Mouse (Mus musculus): ENCODE data around the gene Tbc1d8. TPM values are rescaled to one million over a fixed set of nuclear protein-coding genes. Genes with fewer than 3 reads are reported as not detected.

The Tbc1d8 gene
- polyA plus RNA-seq, 3 experiments from 2014 or later: 0.78 to 2.0 (median 0.92) TPM

DNA sequence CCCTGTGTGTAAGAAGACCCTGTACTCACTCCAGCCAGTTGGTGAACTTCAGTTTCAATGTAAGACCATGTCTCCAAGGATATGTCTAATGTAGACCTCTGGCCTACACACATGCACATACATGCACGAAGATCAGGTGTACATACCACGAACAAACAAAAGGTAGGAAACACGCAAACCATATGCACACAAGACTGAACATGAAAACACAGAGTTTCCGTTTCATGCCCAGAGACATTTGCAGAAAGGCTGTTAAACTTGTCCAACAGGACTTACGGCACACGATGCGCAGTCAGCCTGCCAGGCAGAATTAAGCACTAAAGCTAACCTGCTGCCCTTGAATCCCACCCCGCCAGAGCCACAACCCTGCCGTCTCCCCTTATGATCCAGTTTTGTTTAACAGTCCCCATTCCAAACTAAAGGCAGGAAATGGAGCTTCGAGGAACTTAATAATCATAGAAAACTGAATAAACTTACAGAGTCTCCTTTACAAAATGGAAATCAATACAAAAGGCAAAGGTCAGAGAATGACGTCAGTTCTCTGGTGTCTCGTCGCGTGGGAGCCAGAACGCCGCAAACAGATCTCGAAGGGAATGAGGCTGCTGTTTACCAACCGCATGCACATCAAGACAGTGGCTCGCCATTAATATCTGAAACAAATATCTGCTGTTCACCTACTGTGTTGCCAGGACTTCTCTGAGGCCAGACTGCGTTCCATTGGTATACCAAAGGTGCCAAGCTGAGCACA lies 33.1 kb downstream of the Tbc1d8 start:
- no peak for ATAC-seq

DNA sequence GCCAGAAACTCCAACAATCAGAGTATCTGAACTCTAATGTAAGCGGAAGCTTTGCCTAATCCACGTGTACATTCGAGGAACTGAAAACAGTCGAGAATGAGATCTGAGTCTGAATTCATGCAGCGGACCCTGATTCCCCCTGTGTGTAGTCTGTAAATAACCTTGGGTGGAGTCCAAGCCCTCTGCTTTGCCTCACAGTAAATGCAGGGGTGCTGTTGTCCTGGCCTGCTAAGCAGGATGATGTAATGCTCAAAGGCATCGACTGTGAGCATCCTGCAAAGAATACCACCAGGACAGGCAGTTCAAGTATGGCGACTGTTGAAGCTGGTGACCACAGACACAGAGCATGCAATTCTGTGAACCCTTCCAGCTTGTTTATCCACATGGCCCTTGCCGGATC lies 34.8 kb downstream of the Tbc1d8 start:
- ATAC-seq: no peak

DNA sequence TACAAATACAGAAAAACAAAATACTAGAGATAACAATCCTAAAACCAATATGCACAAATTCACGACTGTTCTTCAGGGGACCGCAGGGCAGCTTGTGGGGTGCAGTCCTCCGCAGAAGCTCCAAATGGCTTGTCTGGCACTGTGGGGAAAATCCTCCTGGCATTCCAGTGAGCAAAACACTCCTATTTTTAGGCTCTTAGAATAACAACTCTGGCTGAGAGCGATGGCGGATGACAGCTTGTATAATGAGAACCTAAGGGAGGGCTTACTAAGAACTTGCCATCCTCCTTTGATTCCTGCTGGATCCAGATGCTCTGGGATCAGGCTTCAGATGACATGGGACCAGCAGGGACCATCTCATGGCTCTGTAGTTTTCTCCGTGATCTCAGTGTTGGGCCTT lies 36.9 kb downstream of the Tbc1d8 start:
- no peak for ATAC-seq

DNA sequence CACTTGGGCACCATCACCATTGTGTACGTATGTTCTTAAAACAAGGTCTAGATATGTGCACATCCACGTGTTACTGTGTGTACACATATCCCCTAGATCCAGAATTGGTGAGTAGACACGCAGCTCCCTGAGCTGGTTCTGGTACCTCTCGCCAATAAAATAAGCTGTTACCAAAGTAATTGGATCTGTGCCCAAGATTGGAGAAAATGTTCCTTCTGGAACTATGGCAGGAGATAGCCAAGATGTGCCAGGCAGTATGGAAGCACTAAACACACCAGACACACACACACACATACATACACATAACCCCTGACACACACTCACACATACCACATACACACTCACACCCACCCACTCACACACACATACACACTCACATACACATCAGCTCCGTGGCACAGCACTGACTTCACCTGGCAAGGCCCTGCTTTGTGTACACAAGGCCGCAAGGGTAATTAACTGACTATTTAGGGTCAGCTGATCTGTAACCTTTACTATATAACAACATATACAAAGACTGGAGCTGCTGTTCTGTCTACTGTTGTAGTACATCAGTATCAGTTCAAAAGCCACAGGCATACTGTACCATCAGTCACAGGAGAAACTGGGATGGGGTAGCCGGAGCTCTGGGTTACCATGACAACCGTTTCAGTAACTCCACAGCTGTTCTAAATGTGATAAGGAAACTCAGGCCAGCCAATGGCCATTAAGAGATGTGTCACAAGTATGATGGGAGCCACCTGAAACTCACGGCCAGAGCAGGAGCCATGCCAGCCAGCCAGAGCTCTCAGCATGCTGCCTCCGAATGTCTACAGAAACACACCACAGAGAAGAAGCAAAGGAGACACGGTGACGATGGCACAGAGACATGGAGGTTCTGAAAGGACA lies 38.6 kb downstream of the Tbc1d8 start:
- ATAC-seq: no peak

DNA sequence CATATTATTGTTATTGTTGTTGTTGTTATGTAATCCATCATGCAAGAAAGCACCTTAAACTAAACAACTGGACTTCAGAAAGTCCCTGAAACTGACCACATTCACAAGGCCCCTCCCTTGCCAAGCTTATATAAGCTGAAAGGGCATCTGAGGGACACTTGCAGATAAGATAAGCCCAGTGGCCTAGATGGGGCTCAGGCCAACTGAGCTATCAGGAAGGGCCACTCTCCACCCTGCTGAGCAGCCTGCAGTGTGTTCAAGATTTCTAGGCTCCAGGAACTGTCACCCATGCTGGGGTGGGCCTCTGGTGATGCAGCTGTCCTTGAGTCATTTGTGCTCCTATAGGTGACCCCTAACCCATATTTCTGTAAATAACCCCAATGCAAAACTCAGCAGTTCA lies 39.9 kb downstream of the Tbc1d8 start:
- no peak for ATAC-seq

DNA sequence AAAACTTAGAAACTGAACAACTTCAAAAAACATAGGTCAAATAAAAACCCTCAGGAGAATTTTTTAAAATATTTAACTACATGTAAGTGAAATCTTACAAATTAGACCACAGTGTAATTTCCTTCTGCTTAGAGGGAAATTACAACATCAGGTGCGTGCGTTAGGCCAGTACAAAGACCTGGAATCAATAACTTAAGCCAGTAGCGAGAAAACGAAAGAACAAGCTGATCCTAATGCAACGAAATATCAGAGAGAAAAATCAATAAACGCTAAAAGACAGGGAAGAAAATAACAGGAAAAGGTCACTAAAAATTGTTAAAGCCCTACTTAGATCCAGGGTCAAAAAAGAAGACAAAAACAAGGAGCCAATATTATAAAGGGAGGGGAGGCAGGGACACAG lies 44.3 kb downstream of the Tbc1d8 start:
- ATAC-seq: no peak

DNA sequence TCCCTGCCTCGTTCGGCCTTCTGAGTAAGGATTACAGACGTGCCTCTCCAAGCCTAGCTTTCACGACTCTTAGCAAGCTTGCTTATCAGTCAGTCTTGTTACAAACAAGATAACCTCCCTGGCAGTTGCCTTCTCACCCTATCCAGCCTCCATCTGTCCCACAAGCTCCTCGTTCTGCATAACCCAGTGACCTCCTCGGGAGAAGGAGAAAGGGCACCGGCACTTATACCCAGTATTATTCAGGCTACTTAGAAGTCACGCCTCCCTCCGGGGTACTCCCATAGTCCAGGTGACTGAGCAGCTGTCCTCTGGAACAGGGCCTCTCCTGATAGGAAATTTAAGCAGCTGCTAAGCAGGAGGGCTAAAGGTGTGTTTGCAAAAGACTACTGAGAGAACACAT lies 48.5 kb downstream of the Tbc1d8 start:
- ATAC-seq: no peak

DNA sequence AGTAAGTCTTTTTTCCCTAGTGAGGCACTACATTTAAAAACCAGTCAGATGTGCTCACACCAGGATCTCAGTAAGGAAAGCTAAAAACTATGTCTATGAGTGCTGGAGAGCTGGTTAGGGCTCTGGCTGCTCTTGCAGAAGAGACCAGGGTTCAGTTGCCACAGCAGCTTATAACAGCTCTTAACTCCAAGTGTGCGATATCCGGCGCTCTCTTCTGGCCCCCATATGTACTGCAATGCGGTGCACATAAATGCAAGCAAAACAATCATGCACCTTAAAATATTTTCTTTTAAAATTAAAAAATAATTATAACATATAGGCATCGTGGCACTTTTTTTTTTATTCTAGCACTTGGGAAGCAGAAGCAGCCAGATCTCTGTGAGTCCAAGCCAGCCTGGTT lies 49.5 kb downstream of the Tbc1d8 start:
- no peak for ATAC-seq

DNA sequence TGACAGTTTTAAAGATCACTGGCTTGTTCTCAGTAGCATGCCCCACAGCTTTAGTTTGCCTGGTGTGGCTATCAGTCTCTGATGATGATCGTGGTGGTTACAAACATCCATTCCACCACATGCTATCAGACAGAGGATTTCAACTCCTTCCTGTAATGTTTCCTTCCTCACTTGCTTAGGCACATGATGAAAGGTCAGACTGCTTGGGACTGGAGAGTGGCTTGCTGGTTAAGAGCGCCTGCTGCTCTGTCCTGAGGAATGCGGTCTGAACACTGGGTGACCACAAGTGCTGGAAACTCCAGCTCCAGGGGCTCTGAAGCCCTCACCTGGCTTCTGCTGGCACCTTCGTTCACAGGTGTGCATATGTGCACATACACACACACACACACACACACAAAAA lies 50.3 kb downstream of the Tbc1d8 start:
- no peak for ATAC-seq

DNA sequence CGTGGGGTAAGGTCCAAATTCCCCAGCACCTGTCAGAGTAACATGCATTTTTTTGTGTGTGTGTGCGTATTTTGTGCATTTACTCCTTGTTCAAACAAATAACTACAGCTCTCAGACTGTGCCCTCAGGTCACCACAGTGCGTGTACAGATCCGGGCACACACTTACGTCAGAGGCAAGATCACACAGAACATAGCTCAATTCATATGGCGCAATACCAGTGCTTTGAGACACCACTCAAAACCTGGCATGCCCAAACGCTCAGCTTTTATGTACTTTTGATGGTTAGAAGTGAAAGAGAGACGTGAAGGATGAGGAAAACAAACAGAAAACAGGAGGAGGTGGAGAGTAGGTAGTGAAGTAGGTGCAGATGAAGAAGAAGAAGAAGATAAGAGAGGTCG lies 53.1 kb downstream of the Tbc1d8 start:
- ATAC-seq: no peak

DNA sequence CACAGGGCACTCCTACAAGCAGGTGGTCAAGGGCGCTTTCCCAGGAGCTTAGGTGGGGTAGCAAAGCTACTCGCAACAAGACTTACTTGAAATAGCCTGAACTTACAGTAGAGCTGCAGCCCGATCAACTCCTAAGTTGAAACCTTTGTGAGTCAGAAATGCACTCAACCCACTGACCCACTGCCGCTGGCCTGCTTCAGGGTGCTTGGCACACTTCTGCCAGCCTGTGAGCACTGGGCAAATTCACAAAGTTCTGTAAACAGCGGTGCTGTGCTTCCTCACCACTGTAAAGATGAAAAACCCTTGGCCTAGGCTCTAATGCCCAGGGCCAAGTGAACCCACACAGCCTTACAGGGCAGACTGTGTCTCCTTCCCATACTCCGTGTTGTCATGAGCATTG lies 57.6 kb downstream of the Tbc1d8 start:
- ATAC-seq: no peak

DNA sequence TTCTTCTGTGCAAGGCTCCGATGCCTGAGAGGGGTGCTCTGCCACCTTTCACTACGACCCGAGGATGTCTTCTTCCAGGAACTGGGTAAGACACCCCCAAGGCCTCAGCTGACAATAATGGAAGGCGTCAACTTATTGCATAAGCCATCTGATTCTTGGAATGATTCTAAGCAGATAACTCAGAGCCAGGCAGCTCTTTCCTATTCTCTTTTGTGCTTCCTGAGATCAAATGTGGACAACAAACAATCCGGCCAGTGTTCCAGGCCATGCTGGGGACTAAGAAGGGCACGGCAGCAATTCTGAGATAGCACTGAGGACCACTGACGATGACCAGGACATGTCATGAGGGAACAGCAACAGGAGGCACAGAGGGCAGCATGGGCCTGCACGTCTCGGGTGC lies 59.7 kb downstream of the Tbc1d8 start:
- no peak for ATAC-seq

DNA sequence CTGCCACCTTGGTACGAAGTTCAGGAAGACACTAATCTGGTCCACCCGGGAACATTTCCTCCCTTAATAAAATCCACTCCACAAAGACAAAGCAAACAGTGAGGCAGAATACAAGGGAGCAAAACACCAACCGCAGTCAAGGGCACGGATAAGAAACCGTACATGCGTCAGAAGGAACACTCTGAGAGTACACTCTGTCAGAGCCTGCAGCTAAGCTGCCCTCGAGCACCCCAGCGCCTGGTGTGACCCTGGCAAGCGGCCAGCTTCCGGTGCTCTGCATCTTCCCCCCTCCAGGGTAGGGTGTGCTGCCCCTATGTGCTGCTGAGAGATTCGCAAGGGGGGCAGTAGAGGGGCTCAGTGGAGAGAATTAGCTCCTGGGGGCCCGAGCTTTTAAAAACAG lies 60.7 kb downstream of the Tbc1d8 start:
- ATAC-seq: no peak

DNA sequence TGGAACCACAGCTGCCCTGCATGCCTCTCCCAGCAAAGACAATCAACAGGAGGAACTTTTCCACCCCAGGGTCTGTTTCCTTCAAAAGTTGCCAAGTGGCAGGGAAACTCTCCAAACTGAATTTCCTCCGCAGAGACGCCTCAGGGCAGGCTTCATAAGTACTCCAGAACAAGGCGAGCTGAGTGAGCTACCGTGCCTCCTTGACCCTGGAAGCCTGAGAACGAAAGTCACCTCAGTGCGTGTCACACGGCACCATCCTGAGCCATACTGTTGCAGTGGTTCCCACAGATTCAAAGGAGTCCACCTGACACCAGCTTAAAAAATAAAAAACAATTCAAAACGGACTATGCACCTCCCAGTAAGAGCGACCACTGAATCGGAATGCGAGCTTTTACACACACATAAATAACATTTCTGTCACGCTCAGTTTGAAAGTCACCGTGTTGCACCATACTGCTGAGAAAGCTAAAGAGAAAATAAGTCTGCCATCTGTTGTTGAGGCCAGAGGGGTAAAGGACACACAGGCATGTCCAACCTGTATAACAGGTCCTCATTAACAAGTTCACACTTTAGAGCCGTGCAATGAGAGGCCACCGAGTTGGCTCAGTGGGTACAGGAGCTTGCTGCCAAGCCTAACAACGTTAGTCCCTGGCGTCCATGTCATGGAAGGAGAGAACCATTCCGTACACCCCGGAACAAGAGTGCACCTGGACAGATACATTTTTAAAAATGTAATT lies 68.3 kb downstream of the Tbc1d8 start:
- ATAC-seq: no peak

DNA sequence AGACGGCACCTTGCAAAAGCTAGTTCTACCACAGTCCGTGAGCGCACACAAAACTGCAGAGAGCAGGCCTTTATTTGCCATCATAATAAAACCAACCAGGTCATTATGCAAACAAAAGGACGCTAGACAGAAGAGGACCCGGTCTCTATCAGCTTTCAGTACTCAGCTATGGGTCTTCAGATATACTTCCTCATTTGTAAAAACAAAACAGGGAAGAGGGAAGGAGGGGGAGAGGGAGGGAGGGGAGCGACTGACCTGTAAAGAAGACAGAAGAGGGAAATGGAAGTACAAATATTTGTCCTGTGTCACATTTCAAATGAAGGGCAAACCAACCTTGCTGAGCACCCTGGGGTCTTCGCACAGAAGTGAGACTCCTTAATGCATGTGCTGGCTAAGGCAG lies 69.9 kb downstream of the Tbc1d8 start:
- ATAC-seq: no peak

DNA sequence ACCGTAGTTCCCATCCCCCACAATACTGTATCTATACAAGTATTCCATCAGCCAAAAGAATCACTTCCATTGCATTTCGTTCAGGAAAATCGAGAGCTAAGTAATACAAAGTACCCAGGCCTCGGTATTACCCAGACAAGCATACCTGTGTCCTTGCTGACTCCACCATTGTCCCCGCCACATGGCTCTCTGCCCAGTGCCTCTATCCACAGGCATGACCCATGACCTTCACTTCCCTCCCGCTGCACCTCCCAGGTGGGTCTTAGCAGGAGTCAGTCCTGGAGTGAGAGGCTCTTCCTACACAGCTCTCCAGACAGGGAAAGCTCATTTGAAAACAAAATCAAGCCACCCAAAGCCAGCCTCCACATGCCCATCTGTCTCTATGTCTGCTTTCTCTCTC lies 70.4 kb downstream of the Tbc1d8 start:
- no peak for ATAC-seq

DNA sequence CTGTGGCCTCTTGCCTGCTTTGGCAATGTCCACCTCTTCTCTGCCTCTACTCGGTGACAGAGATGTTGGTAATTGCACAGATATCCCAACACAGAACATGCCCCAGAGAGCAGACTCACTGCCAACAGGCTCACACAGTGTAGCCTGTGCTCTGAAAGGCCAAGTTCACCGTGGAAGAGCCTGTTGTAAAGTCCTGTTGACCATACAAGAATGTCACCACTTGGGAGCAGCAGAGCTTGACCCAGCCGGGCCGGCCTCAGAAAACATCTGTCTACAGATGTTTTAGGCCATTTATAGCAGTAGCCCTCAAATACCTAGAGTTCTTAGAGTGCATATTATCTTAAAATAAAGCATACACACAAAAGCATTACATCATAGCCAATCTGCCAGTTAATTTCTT lies 71.4 kb downstream of the Tbc1d8 start:
- no peak for ATAC-seq

DNA sequence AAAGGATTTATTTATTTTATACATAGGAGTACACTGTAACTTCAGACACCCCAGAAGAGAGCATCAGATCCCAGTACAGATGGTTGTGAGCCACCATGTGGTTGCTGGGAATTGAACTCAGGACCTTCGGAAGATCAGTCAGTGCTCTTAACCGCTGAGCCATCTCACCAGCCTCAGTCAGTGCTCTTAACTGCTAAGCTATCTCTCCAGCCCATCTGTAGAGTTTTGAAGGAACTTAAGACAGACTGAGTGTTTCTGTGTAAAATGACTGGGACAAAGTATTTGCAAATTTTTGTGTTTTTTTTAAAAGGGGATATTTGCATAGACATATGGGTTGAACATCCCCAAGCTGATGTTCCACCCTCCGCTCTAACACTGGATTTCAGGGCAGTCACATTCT lies 78.4 kb downstream of the Tbc1d8 start:
- no peak for ATAC-seq

DNA sequence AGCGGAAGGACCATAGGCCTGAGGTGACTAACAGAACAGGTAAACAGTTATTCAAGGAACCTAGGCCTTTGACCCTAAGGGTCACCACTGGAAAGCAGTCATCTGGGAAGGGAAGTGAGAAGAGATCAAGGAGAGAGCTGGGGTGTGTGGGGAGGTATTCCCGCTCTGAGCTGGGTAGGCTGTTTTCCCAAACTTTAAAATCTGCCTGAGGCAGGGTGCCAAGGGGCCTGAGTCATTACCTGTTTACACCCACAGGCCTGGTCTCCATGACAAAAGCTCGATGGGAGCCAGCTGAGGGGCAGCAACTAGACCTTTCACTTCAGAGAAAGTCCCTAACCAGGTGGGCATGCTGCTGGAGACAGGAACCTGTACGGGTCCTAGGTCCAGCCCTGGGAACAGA lies 79.3 kb downstream of the Tbc1d8 start:
- ATAC-seq: no peak

DNA sequence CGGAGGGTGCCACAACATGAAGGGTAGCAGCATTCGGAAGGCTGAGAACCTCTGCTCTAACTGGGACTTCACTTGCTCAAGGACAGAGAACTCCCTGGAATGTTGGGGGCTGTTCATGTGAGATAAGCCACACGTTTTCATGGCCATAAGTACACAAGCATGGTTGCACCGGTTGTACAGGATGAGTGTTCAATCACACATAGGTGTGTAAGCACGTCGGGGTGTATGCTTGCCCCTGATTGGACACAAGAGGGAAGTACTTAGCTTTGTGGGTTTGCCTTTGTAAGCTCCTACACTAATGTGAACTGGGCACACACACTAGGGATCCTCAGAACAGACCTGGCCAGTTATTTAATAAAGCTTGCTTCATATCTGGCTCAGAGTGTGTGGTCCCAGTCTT lies 80.3 kb downstream of the Tbc1d8 start:
- ATAC-seq: no peak

DNA sequence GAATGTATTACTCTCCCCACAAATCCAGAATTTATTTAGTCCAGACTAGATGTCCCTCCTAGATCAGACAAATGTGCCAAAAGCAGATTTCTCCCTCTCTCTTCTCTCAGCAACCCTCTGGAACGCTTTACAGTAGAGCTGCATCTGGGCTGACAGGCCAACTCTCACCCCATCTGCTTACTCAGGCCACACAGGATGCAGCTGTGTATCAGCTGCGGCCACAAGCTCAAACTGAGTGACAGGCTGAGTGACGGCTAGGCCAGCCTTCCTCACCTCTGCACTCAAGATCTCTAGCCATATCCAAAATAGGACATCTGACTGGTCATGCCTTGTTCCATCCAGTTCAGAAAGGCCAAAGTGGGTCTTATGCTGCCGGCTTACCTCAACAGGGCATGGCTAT lies 82.2 kb downstream of the Tbc1d8 start:
- no peak for ATAC-seq

DNA sequence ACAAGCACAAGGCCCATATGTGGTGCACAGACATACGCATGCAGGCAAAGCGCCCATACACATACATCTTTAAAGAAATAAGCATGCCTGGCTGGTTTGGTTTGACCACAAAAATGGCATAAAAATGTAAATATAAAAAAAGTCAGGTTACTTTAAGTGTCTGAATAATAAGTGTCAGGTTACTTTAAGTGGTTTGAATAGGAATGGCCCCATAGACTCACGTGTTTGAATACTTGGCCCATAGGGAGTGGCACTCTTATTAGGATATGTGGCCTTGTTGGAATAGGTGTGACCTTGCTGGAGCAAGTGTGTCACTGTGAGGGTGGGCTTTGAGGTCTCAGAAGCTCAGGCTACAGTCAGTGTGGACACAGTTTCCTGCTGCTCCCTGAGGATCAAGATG lies 83.9 kb downstream of the Tbc1d8 start:
- ATAC-seq: no peak

DNA sequence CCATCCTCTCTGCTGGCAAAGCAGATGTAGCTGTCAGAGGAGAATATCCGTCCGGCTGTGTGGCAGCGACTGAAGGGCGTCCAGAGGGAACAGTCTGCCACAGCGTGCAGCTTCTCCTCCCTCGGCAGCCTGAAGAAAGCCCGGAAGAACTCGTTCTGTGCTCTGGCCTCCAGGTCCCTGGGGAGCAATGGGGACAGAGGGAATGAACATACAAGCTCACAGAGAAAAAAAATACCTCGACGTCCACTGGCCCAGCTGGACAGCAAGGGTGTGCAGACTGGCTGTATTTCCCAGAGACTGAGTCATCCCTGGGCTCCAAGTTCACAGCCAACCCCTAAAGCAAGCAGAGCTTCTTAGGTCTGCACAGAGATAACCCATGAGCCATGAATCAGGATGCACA lies 84.5 kb downstream of the Tbc1d8 start:
- no peak for ATAC-seq

Data from inflammation-experienced regulatory T-cells, adult 6 months (primary cell).